ENCODE assay signal across 14 mouse cellular contexts in genomic region chr6:121053585-121054112, GRCm38 (mm10).
DNase-seq lines count a peak whose midpoint lies in the region; ATAC-seq lines count a peak whose summit lies in the region.
"Had no signal": no experiment of that assay in that cellular context is flagged by ENCODE, and none has a peak within 500 bp of the region (broad histone marks: within the 10 kb centered on the region; RNA-seq: fewer than 3 reads in every experiment).

No protein-coding gene starts in this region.

- intact Hi-C loops in heart, postnatal 36 days (cut with DNase I): no loop called here

- WGBS in forebrain, embryonic 14.5 days: 88% methylated on average over 7 of the region's 7 CpGs
- WGBS in intestine, embryonic 15.5 days: 85% methylated on average over 7 of the region's 7 CpGs
- WGBS in midbrain, embryonic 14.5 days: 91% methylated on average over 7 of the region's 7 CpGs

- H3K4me2 ChIP-seq in forebrain, embryonic 14.5 days (ENCODE audit: low read length): no peak overlapping the region
- H3K4me2 ChIP-seq in intestine, embryonic 15.5 days (replicated peaks): no peak overlapping the region
- no peak overlapping the region for H3K4me2 ChIP-seq in midbrain, embryonic 14.5 days (ENCODE audit: low read length)
- H3K4me2 ChIP-seq: liver, embryonic 15.5 days had no signal

- peak; percentile 53 to 73 for DNase-seq in heart, adult 18-20 months
- DNase-seq in heart, postnatal 36 days: no peak
- DNase-seq in ZHBTc4 (ENCODE audit: low read depth, low spot score): peak; percentile 68
- peak; percentile 59 to 61 for DNase-seq in cerebellum, postnatal 36 days
- DNase-seq in heart, postnatal 4 days: peak; percentile 66
- no peak for DNase-seq in forebrain, embryonic 14.5 days (ENCODE audit: low spot score)
- no peak for DNase-seq in midbrain, embryonic 14.5 days
- DNase-seq: gastrocnemius, postnatal 25 days; kidney, adult 18-20 months; layer of hippocampus, postnatal 36 days; retina, postnatal 1 day had no signal

- ATAC-seq in forebrain, embryonic 14.5 days: no peak
- no peak for ATAC-seq in intestine, embryonic 15.5 days
- no peak for ATAC-seq in midbrain, embryonic 14.5 days (ENCODE audit: low FRiP score, low TSS enrichment)

- H3K9ac ChIP-seq in forebrain, embryonic 14.5 days (ENCODE audit: low read length): no peak overlapping the region
- no peak overlapping the region for H3K9ac ChIP-seq in intestine, embryonic 15.5 days
- no peak overlapping the region for H3K9ac ChIP-seq in midbrain, embryonic 14.5 days (replicated peaks; ENCODE audit: low read length)
- H3K9ac ChIP-seq: liver, embryonic 15.5 days had no signal

- no peaks in the 10 kb centered on the region for H3K27me3 ChIP-seq in forebrain, embryonic 14.5 days (replicated peaks; ENCODE audit: control insufficient read depth, insufficient read depth, low read length)
- H3K27me3 ChIP-seq in intestine, embryonic 15.5 days (replicated peaks): no peaks in the 10 kb centered on the region
- no peaks in the 10 kb centered on the region for H3K27me3 ChIP-seq in midbrain, embryonic 14.5 days (ENCODE audit: control insufficient read depth, insufficient read depth, low read length)
- H3K27me3 ChIP-seq: liver, embryonic 15.5 days had no signal

- no peak overlapping the region for H3K4me3 ChIP-seq in forebrain, embryonic 14.5 days (ENCODE audit: low read depth, low read length)
- H3K4me3 ChIP-seq in intestine, embryonic 15.5 days (replicated peaks): no peak overlapping the region
- H3K4me3 ChIP-seq in midbrain, embryonic 14.5 days (replicated peaks; ENCODE audit: low read depth, low read length): no peak overlapping the region
- H3K4me3 ChIP-seq: liver, embryonic 15.5 days; myocyte had no signal

- H3K27ac ChIP-seq in forebrain, embryonic 14.5 days (ENCODE audit: low read depth, low read length): no peak overlapping the region
- no peak overlapping the region for H3K27ac ChIP-seq in intestine, embryonic 15.5 days
- no peak overlapping the region for H3K27ac ChIP-seq in midbrain, embryonic 14.5 days (replicated peaks; ENCODE audit: low read depth, low read length)
- H3K27ac ChIP-seq: liver, embryonic 15.5 days had no signal

- no peaks in the 10 kb centered on the region for H3K4me1 ChIP-seq in forebrain, embryonic 14.5 days (ENCODE audit: control insufficient read depth, insufficient read depth, low read length)
- H3K4me1 ChIP-seq in intestine, embryonic 15.5 days (replicated peaks): 0 out of 2 replicates have a peak, but pooled peaks cover 4% of the 10 kb centered on the region
- H3K4me1 ChIP-seq in midbrain, embryonic 14.5 days (ENCODE audit: control insufficient read depth, insufficient read depth, low read length): no peaks in the 10 kb centered on the region

- no peaks in the 10 kb centered on the region for H3K36me3 ChIP-seq in forebrain, embryonic 14.5 days (ENCODE audit: control insufficient read depth, insufficient read depth, low read length)
- H3K36me3 ChIP-seq in intestine, embryonic 15.5 days: no peaks in the 10 kb centered on the region
- no peaks in the 10 kb centered on the region for H3K36me3 ChIP-seq in midbrain, embryonic 14.5 days (ENCODE audit: control insufficient read depth, insufficient read depth, low read length)
- H3K36me3 ChIP-seq: liver, embryonic 15.5 days had no signal

- H3K9me3 ChIP-seq in forebrain, embryonic 14.5 days (replicated peaks; ENCODE audit: control insufficient read depth, low read length): no peaks in the 10 kb centered on the region
- H3K9me3 ChIP-seq in intestine, embryonic 15.5 days: no peaks in the 10 kb centered on the region
- H3K9me3 ChIP-seq in midbrain, embryonic 14.5 days (ENCODE audit: control insufficient read depth, low read length): no peaks in the 10 kb centered on the region
- H3K9me3 ChIP-seq: liver, embryonic 15.5 days had no signal

Comparison
In these comparisons a context has a peak if more than half of its experiments do, and no peak if none do; other contexts are left out.
1. DNase-seq: peak in heart, adult 18-20 months (2 of 2), ZHBTc4 (single experiment), cerebellum, postnatal 36 days (2 of 2) and heart, postnatal 4 days (single experiment); none in heart, postnatal 36 days (0 of 2), forebrain, embryonic 14.5 days (single experiment) and midbrain, embryonic 14.5 days (single experiment).